Comparison of ENCODE assay signal across 8 mouse cellular contexts in genomic region chr7:103942730-103943129, GRCm38 (mm10). TPM values are rescaled to one million over a fixed set of nuclear protein-coding genes. Genes with fewer than 3 reads are reported as not detected.
DNase-seq lines count a peak whose midpoint lies in the region; ATAC-seq lines count a peak whose summit lies in the region.

No protein-coding gene starts in this region.

- 0 out of 2 replicates have a peak, but pooled peaks have one; percentile 47 for ATAC-seq in frontal cortex, adult (ENCODE audit: low TSS enrichment)
- peak; percentile 66; the same call in 1 of the 2 replicates for ATAC-seq in monocyte, adult 5-6 weeks (replicated peaks; ENCODE audit: insufficient number of reproducible peaks, low FRiP score, low TSS enrichment, poor library complexity, severe bottlenecking)

- no peak for DNase-seq in frontal cortex, postnatal 25 days (ENCODE audit: low spot score in 2 of 2)
- peak; percentile 15 for DNase-seq in urinary bladder, postnatal 14 days (ENCODE audit: low spot score)
- DNase-seq in urinary bladder, adult 2 months (ENCODE audit: low spot score), result no peak
- peak; percentile 37 for DNase-seq in embryo, embryonic 11.5 days (ENCODE audit: low read depth, low spot score)
- peak; percentile 47 for DNase-seq in kidney, postnatal 10 days
- DNase-seq in cerebellum, adult 9-10 months, result no peak

RNA-seq across cellular contexts. Expression of gene Olfr633, which starts 1.5 kb away (rescaled TPM):
- not detected in 2 replicates for polyA plus RNA-seq in urinary bladder, adult 2 months (2012; rRNA removed)
- not detected in 3 replicates for total RNA-seq in monocyte, adult 5-6 weeks (2017)

RNA-seq across cellular contexts. Expression of gene Olfr632, which starts 8.6 kb away (rescaled TPM):
- not detected in 2 replicates for polyA plus RNA-seq in urinary bladder, adult 2 months (2012; rRNA removed)
- total RNA-seq in monocyte, adult 5-6 weeks (2017), result not detected in 3 replicates

RNA-seq across cellular contexts. Expression of gene Olfr631, which starts 14.1 kb away (rescaled TPM):
- polyA plus RNA-seq in urinary bladder, adult 2 months (2012; rRNA removed), result not detected in 2 replicates
- not detected in 3 replicates for total RNA-seq in monocyte, adult 5-6 weeks (2017)

RNA-seq across cellular contexts. Expression of gene Olfr635, which starts 28.2 kb away (rescaled TPM):
- polyA plus RNA-seq in urinary bladder, adult 2 months (2012; rRNA removed), result not detected in 2 replicates
- 0.11 TPM in 1 of 3 replicates, not detected in the others for total RNA-seq in monocyte, adult 5-6 weeks (2017)

RNA-seq across cellular contexts. Expression of gene Olfr65, which starts 39.4 kb away (rescaled TPM):
- polyA plus RNA-seq in urinary bladder, adult 2 months (2012; rRNA removed), result not detected in 2 replicates
- not detected in 3 replicates for total RNA-seq in monocyte, adult 5-6 weeks (2017)

Comparison
In these comparisons a context has a peak if more than half of its experiments do, and no peak if none do; other contexts are left out.
1. DNase-seq: peak in urinary bladder, postnatal 14 days (single experiment), embryo, embryonic 11.5 days (single experiment) and kidney, postnatal 10 days (single experiment); none in frontal cortex, postnatal 25 days (0 of 2), urinary bladder, adult 2 months (single experiment) and cerebellum, adult 9-10 months (single experiment).